Comparison of ENCODE assay signal across 8 mouse cellular contexts in genomic region chr4:155859318-155859717, GRCm38 (mm10). TPM values are rescaled to one million over a fixed set of nuclear protein-coding genes. Genes with fewer than 3 reads are reported as not detected.
DNase-seq lines count a peak whose midpoint lies in the region; ATAC-seq and TF ChIP-seq lines count a peak whose summit lies in the region.

No protein-coding gene starts in this region.

- H3K4me2 ChIP-seq in lung, embryonic 16.5 days (ENCODE audit: low read depth, low read length): no peak overlapping the region
- no peak overlapping the region for H3K4me2 ChIP-seq in intestine, embryonic 16.5 days (ENCODE audit: low read depth, low read length)

- H3K27me3 ChIP-seq in lung, embryonic 16.5 days (ENCODE audit: control insufficient read depth, insufficient read depth, low read depth, low read length): no peaks in the 10 kb centered on the region
- H3K27me3 ChIP-seq in intestine, embryonic 16.5 days (replicated peaks; ENCODE audit: control insufficient read depth, insufficient read depth, low read length): no peaks in the 10 kb centered on the region

- 14% methylated on average over 13 of the region's 13 CpGs for WGBS in lung, embryonic 16.5 days
- WGBS in intestine, embryonic 16.5 days: 17% methylated on average over 13 of the region's 13 CpGs

- peaks cover 21% of the 10 kb centered on the region for H3K36me3 ChIP-seq in lung, embryonic 16.5 days (ENCODE audit: control insufficient read depth, insufficient read depth, low read length)
- H3K36me3 ChIP-seq in intestine, embryonic 16.5 days (ENCODE audit: control insufficient read depth, insufficient read depth, low read length): peaks cover 26% of the 10 kb centered on the region

- TF ChIP-seq POLR2A in brain, embryonic 14.5 days (IDR thresholded peaks at IDR 0.05; ENCODE audit: borderline replicate concordance, extremely low read depth, insufficient read depth, insufficient read length, poor library complexity, severe bottlenecking): no peak

- H3K27ac ChIP-seq in lung, embryonic 16.5 days (ENCODE audit: low read length): no peak overlapping the region
- H3K27ac ChIP-seq in intestine, embryonic 16.5 days (ENCODE audit: low read length): no peak overlapping the region

- no peak for DNase-seq in lung, postnatal 36 days
- peak; percentile 46 for DNase-seq in brain, embryonic 14.5 days (ENCODE audit: low read depth)
- peak; percentile 68 for DNase-seq in ovary, postnatal 14 days (ENCODE audit: low spot score)
- no peak for DNase-seq in left cerebral cortex, adult 18-20 months (ENCODE audit: low spot score in 2 of 2)
- no peak for DNase-seq in right cerebral cortex, postnatal 14 days

- no peak overlapping the region for H3K4me3 ChIP-seq in lung, embryonic 16.5 days (ENCODE audit: low read length)
- no peak overlapping the region for H3K4me3 ChIP-seq in intestine, embryonic 16.5 days (ENCODE audit: low read length)

- H3K9me3 ChIP-seq in lung, embryonic 16.5 days (ENCODE audit: control insufficient read depth, low read length): no peaks in the 10 kb centered on the region
- H3K9me3 ChIP-seq in intestine, embryonic 16.5 days (ENCODE audit: control insufficient read depth, low read length): no peaks in the 10 kb centered on the region

- no peak overlapping the region for H3K9ac ChIP-seq in lung, embryonic 16.5 days (ENCODE audit: low read length)
- no peak overlapping the region for H3K9ac ChIP-seq in intestine, embryonic 16.5 days (ENCODE audit: low read depth, low read length)

- TF ChIP-seq CTCF in brain, embryonic 14.5 days (IDR thresholded peaks at IDR 0.05; ENCODE audit: borderline replicate concordance, extremely low read depth, insufficient read depth, insufficient read length): no peak

- no peaks in the 10 kb centered on the region for H3K4me1 ChIP-seq in lung, embryonic 16.5 days (replicated peaks; ENCODE audit: control insufficient read depth, insufficient read depth, low read length)
- no peaks in the 10 kb centered on the region for H3K4me1 ChIP-seq in intestine, embryonic 16.5 days (ENCODE audit: control insufficient read depth, insufficient read depth, low read length)

- ATAC-seq in lung, embryonic 16.5 days (ENCODE audit: low read depth): peak; percentile 58
- ATAC-seq in intestine, embryonic 16.5 days: peak; percentile 52
- ATAC-seq in erythroid progenitor cell, adult 5-6 weeks (replicated peaks; ENCODE audit: low FRiP score, poor library complexity, severe bottlenecking): no peak

RNA-seq across cellular contexts. Expression of gene Tas1r3, which starts 3.8 kb away (rescaled TPM):
- polyA plus RNA-seq in lung, embryonic 16.5 days (2015; fragmentation: Nextera tagmentation; extraction: Ambion mirVana): 0.24 and 0.30 TPM in 2 replicates
- 0.77 and 0.83 TPM in 2 replicates for polyA plus RNA-seq in brain, embryonic 14.5 days (2012; rRNA removed)
- 0.28 and 0.32 TPM in 2 replicates for polyA plus RNA-seq in intestine, embryonic 16.5 days (2015; fragmentation: Nextera tagmentation; extraction: Ambion mirVana)
- total RNA-seq in left cerebral cortex, adult 18-20 months (2021): under 1 TPM; 0.23 TPM
- 0.84 and 1.1 TPM in 2 replicates for total RNA-seq in erythroid progenitor cell, adult 5-6 weeks (2015; ENCODE audit: low replicate concordance)
- total RNA-seq in erythroid progenitor cell, adult 5-6 weeks (2017; ENCODE audit: low replicate concordance): 0.26 and 2.3 TPM in 2 replicates

RNA-seq across cellular contexts. Expression of gene Cptp, which starts 9.9 kb away (rescaled TPM):
- polyA plus RNA-seq in lung, embryonic 16.5 days (2015; fragmentation: Nextera tagmentation; extraction: Ambion mirVana): 15.6 and 16.4 TPM in 2 replicates
- 29.0 and 30.0 TPM in 2 replicates for polyA plus RNA-seq in brain, embryonic 14.5 days (2012; rRNA removed)
- 23.6 and 24.9 TPM in 2 replicates for polyA plus RNA-seq in intestine, embryonic 16.5 days (2015; fragmentation: Nextera tagmentation; extraction: Ambion mirVana)
- 10 to 100 TPM; 23.1 to 33.8 TPM for total RNA-seq in left cerebral cortex, adult 18-20 months (2021)
- 3.4 and 9.4 TPM in 2 replicates for total RNA-seq in erythroid progenitor cell, adult 5-6 weeks (2015; ENCODE audit: low replicate concordance)
- 5.6 and 12.6 TPM in 2 replicates for total RNA-seq in erythroid progenitor cell, adult 5-6 weeks (2017; ENCODE audit: low replicate concordance)

RNA-seq across cellular contexts. Expression of gene Ints11, which starts 10.0 kb away (rescaled TPM):
- polyA plus RNA-seq in lung, embryonic 16.5 days (2015; fragmentation: Nextera tagmentation; extraction: Ambion mirVana): 74.2 and 75.8 TPM in 2 replicates
- 69.1 and 96.2 TPM in 2 replicates for polyA plus RNA-seq in brain, embryonic 14.5 days (2012; rRNA removed)
- polyA plus RNA-seq in intestine, embryonic 16.5 days (2015; fragmentation: Nextera tagmentation; extraction: Ambion mirVana): 60.0 and 67.1 TPM in 2 replicates
- 10 to 100 TPM; 31.7 to 33.9 TPM for total RNA-seq in left cerebral cortex, adult 18-20 months (2021)
- total RNA-seq in erythroid progenitor cell, adult 5-6 weeks (2015; ENCODE audit: low replicate concordance): 14.7 and 28.8 TPM in 2 replicates
- total RNA-seq in erythroid progenitor cell, adult 5-6 weeks (2017; ENCODE audit: low replicate concordance): 7.9 and 33.2 TPM in 2 replicates

RNA-seq across cellular contexts. Expression of gene Dvl1, which starts 12.1 kb away (rescaled TPM):
- 4.5 and 6.0 TPM in 2 replicates for polyA plus RNA-seq in lung, embryonic 16.5 days (2015; fragmentation: Nextera tagmentation; extraction: Ambion mirVana)
- polyA plus RNA-seq in brain, embryonic 14.5 days (2012; rRNA removed): 139 and 184 TPM in 2 replicates
- 3.7 and 4.7 TPM in 2 replicates for polyA plus RNA-seq in intestine, embryonic 16.5 days (2015; fragmentation: Nextera tagmentation; extraction: Ambion mirVana)
- total RNA-seq in left cerebral cortex, adult 18-20 months (2021): 10 to 100 TPM; 88.0 to 96.3 TPM
- 20.9 and 26.0 TPM in 2 replicates for total RNA-seq in erythroid progenitor cell, adult 5-6 weeks (2015; ENCODE audit: low replicate concordance)
- total RNA-seq in erythroid progenitor cell, adult 5-6 weeks (2017; ENCODE audit: low replicate concordance): 19.5 and 22.4 TPM in 2 replicates

RNA-seq across cellular contexts. Expression of gene Mxra8, which starts 19.8 kb away (rescaled TPM):
- 246 and 255 TPM in 2 replicates for polyA plus RNA-seq in lung, embryonic 16.5 days (2015; fragmentation: Nextera tagmentation; extraction: Ambion mirVana)
- polyA plus RNA-seq in brain, embryonic 14.5 days (2012; rRNA removed): 39.9 and 42.2 TPM in 2 replicates
- 76.3 and 80.5 TPM in 2 replicates for polyA plus RNA-seq in intestine, embryonic 16.5 days (2015; fragmentation: Nextera tagmentation; extraction: Ambion mirVana)
- 1 to 10 TPM; 6.2 to 7.3 TPM for total RNA-seq in left cerebral cortex, adult 18-20 months (2021)
- not detected in 2 replicates for total RNA-seq in erythroid progenitor cell, adult 5-6 weeks (2015; ENCODE audit: low replicate concordance)
- not detected in 2 replicates for total RNA-seq in erythroid progenitor cell, adult 5-6 weeks (2017; ENCODE audit: low replicate concordance)

Comparison
In these comparisons a context has a peak if more than half of its experiments do, and no peak if none do; other contexts are left out.
1. DNase-seq: peak in brain, embryonic 14.5 days (single experiment) and ovary, postnatal 14 days (single experiment); none in lung, postnatal 36 days (single experiment), left cerebral cortex, adult 18-20 months (0 of 2) and right cerebral cortex, postnatal 14 days (single experiment).